Mouse (Mus musculus) megakaryocyte, embryonic 14.5 days (primary cell): ENCODE data around the gene Txn2.

Experiments used
- FLI1 ChIP-seq: IDR thresholded peaks from 2 replicates; pipeline ENCODE4 v1.6.1; 2012; ENCODE audit warnings: low read length, inconsistent platforms, mixed read lengths
- GATA1 ChIP-seq: IDR thresholded peaks from 3 replicates; pipeline ENCODE4 v1.6.1; 2012; ENCODE audit warnings: mixed read lengths, low read length, inconsistent platforms, borderline replicate concordance

- TF ChIP-seq FLI1 (no peak), GATA1 (no peak)
Observed at GRCm38 (mm10) chr15:77881698-77882097, 47.1 kb downstream of the Txn2 start.
